Mouse (Mus musculus) bone marrow macrophage, adult 2 months (primary cell): ENCODE measurements at regions not wholly inside any gene's neighbourhood (a gene's known extent, or its start where the extent isn't known, plus 50 kb on each side); places are given as distances from the start of the nearest gene placed in this dataset.

Experiments
- H3K27ac ChIP-seq: 2 replicates; pipeline ENCODE4 v1.5.1; 2012; ENCODE audit warnings: low read depth, low read length; ENCODE audit not compliant: insufficient read depth
- H3K4me1 ChIP-seq: 2 replicates; pipeline ENCODE4 v1.6.1; 2012; ENCODE audit warnings: low read length; ENCODE audit not compliant: control insufficient read depth, insufficient read depth
- H3K4me3 ChIP-seq: 2 replicates; pipeline ENCODE4 v1.5.1; 2012; ENCODE audit warnings: mild to moderate bottlenecking, low read length, moderate library complexity; ENCODE audit not compliant: insufficient read depth
- CTCF ChIP-seq: IDR thresholded peaks from 2 replicates; pipeline ENCODE4 v1.5.1; 2012; ENCODE audit warnings: low read depth, mild to moderate bottlenecking, low read length, moderate library complexity
- POLR2A ChIP-seq: IDR thresholded peaks from 2 replicates; pipeline ENCODE4 v1.6.1; 2012; ENCODE audit warnings: mild to moderate bottlenecking, low read depth, low read length, borderline replicate concordance

DNA sequence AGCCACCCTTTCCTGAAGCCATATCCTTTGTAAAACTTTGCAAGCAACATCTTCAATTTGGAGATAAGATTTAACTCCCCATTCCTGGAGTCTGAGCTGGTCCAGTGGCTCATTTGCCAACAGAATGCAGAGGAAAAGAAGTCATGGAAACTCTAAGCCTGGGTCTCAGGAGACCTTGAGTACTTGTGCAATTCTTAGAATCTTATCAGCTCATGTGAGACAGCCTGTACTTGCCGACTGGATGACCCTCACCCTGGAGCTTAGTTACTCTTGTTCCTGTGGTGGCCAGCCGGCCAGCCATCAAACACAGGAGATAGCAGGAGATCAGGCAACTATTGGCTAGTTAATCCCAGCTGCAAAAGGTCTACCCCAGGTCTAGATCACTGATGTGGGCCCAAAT is 196.3 kb downstream of the Slc30a10 start:
- Histone ChIP-seq H3K4me1 (no peaks in the 10 kb centered on the region), H3K27ac (no peak overlapping the region), H3K4me3 (no peak overlapping the region)
- TF ChIP-seq CTCF = no peak
- no peak for TF ChIP-seq POLR2A

DNA sequence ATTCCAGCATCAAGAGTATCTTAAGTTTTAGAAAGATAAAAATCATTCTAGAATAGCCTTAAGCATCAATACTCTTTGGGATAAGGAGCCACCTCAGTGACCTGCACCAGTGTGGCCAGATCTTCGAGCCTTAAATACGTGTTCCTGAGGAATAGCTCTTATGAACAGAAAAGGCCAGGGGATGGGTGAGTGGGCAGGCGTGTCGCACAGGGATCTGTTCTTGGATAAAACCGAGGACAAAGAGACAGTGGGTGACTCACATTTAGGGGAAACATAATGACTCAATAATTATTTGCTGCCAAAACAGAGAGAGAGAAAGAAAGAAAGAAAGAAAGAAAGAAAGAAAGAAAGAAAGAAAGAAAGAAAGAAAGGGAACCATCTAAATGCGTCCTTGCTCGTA is 200.4 kb downstream of the Slc30a10 start:
- no peak overlapping the region for H3K4me3 ChIP-seq
- TF ChIP-seq POLR2A (no peak), CTCF (no peak)
- no peak overlapping the region for H3K27ac ChIP-seq
- H3K4me1 ChIP-seq = no peaks in the 10 kb centered on the region

DNA sequence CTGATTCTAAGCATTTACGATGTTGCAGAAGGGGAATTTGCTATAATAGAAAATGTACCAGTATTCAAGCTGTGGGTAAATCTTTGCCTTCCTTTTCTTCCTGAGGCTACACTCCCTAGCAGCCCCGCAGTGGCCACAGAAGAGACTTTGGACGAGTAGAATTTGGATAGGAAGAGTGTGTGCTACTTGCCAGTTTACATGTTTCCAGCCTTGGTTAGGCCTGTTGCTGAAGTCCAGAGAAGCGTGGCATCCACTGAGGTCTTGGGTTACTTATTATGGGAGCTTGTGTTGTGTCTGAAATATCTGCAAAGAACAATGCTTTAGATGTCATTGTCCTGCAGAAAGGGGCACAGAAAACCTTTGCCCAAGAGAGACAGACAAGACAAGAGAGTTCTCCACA is 200.8 kb downstream of the Slc30a10 start:
- H3K27ac ChIP-seq = no peak overlapping the region
- TF ChIP-seq CTCF (no peak), POLR2A (no peak)
- no peaks in the 10 kb centered on the region for H3K4me1 ChIP-seq
- H3K4me3 ChIP-seq = no peak overlapping the region

DNA sequence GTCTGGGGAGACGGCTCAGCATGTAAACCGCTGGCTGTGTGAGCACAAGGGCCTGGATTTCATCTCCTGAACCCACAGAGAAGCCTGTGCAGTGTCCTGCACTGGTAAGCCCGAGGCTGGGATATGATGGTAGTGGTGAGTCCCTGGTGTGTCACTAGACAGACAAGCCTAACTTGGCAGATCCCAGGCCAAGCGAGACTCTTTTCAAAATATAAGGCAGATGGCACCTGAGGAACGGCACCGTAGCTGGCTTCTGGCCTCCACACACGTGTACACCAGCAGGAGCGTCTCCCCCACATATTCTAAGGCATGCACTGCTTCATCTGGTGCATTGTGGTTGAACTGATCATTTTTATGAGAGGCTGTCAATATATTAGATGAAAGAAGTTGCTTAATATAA is 202.6 kb downstream of the Slc30a10 start:
- H3K4me3 ChIP-seq = no peak overlapping the region
- TF ChIP-seq CTCF = no peak
- no peak for TF ChIP-seq POLR2A
- H3K4me1 ChIP-seq = no peaks in the 10 kb centered on the region
- H3K27ac ChIP-seq = no peak overlapping the region

DNA sequence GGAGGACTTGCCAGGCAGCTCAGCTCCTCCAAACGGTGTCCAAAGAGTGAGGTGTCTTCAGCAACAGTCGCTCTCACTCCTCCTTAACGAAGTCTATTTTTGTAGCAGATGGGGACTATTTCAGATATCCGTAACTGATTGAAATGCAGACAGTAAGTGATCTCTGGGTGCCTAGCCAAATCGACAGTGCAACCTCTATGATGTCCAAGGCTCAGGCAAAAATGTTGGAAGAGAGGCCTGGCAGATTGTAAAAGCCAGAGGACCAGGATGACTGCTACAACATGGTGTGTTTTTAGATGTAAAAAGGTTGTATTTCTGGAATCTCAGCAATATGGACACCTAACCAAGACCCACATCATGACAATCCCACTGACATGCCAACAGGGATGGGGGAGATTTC is 204.8 kb downstream of the Slc30a10 start:
- no peak overlapping the region for H3K4me3 ChIP-seq
- H3K4me1 ChIP-seq = no peaks in the 10 kb centered on the region
- no peak overlapping the region for H3K27ac ChIP-seq
- TF ChIP-seq POLR2A (no peak), CTCF (no peak)

DNA sequence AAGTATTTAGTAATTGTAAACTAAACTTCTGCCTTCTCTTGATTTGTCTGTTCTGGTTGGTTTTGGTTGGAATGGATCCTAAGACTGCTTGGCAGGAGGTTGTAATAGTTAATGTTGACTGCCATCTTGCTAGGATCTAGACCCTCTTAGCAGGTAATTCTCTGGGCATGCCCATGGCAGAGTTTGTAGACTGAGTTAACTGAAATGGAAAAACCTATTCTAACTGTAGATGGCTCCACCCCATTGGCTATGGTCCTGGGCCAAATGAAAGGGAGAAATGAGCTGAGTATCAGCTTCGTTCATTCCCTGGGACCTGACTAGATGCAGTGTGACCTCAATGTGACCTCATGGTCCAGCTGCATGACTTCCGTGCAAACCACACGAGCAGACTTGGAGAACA is 207.7 kb downstream of the Slc30a10 start:
- H3K4me3 ChIP-seq = no peak overlapping the region
- TF ChIP-seq POLR2A (no peak), CTCF (no peak)
- no peak overlapping the region for H3K27ac ChIP-seq
- H3K4me1 ChIP-seq = no peaks in the 10 kb centered on the region

DNA sequence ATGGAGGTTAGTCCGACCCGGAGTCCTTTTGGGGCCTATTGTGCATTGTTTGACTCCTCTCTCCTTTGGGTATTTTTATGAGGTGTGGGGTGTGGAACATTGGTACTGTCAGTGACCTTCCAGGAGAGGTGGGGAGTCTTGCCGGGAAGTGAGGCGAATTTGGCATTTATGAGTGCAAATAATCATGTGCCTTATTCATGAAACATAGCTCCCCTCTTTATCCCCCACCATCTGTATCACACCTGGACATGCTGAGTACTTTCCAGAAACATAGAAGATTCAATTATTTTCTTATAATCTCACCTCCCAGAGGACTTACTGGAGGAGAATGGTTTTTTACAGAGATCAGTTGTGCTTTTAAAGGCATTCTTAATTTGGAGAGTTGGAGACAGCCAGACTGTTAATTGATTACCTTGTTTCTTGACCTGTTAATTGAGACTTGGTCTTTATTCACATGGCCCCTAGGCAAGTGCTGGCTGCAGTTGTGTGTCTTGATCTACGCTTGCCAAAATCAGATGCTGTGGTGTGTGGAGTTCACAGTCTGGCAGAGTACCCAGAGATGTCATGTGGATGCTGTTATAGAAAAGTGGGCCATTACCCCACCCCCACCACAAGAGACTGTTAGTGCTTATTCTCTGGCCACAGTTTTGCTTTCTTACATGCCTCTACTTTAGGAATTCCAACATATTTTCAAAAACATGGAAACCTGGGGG is 215.5 kb downstream of the Slc30a10 start:
- TF ChIP-seq CTCF (no peak), POLR2A (no peak)
- Histone ChIP-seq H3K4me1 (no peaks in the 10 kb centered on the region), H3K27ac (no peak overlapping the region), H3K4me3 (no peak overlapping the region)

DNA sequence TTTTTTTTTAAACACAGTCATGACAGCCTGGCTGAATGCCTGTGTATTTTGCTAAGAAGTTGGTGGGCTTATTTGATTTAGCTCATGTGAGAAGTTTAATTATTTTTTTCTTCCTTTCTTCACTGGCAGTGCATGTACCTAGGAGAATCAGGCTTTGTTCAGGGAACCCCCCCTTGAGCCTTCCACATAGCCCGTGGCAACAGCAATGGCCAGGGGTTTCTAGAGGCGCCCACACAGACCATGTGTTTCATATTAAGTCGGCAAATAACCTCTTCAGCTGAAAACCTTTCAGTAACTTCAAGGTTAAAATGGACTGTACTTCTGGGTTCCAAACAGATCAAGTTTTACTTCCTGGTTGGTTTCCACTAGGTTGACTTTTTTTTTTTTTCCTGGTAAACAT is 218.3 kb downstream of the Slc30a10 start:
- Histone ChIP-seq H3K4me3 (no peak overlapping the region), H3K27ac (no peak overlapping the region), H3K4me1 (no peaks in the 10 kb centered on the region)
- TF ChIP-seq CTCF (no peak), POLR2A (no peak)

DNA sequence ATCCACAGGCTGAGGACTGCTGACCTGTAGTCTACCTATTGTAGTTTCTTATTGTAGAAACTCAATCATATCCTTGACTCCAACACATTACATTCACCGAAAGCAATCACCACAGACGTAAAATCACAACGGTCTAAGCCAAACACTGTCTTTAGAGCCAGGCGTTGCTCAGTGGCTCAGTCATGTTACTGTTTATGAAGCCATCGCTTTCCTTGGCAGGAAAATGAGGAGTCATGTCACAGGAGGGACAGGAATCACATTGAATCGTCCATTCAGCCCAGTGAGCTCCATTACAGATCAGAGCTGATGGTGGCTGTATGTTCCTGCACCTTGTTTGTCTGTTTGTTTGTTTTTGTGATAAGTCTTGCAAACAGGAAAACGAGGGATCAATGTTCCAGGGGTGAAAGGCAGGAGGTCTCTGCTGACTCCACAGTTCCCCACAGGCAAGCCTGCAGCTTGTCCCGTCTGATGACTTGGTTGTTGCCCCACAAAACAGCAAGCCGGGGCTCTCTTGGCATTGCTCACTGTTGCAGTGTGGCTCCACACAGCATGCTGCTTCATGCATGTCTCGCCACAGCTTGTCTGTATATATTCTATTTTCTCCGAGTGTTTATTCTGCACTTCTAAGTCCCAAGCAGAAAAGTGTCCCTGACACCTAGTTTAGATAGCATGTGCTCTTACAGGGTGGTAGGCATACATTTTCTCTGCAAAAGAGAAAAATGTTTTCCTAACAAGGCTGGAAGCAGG is 221.2 kb downstream of the Slc30a10 start:
- Histone ChIP-seq H3K27ac (no peak overlapping the region), H3K4me1 (no peaks in the 10 kb centered on the region), H3K4me3 (no peak overlapping the region)
- TF ChIP-seq CTCF (no peak), POLR2A (no peak)

DNA sequence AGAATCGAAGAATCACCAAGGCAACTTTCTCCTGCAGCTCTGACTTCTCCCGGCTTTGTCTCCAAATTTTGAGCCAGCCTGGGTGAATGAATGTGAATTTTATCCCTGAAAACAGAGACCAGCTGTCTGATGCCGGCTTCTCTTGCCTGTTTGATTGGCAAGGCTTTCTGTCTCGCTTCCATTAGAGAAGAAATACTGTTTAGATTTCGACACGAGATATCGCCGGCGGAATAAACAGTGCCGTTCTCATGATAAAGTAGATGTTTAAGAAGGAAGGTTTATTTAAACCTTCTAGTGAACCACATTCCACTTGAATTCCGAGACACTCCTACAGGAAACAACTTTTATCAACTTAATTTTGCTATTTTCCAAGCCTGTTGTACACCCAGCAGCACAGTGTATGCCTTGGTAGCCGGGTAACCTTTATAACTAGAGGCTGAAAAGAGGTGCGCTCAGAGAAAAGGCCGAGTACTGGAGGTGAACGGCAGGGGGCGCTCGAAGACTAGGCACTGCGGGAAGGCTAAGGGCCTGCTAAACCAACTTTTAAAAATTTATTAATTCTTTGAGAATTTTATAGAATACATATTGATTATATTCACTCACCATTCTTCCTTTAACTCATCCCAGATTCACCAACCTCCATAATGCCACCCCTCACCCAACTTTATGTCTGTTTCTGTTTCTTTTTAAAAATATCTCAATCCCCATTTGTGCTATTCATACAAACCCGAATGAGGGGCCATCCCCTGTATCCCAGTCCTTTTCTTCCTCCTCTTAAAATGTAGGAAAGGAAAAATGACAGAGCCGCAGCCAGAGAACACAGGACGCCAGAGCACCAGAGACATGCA is 227.2 kb downstream of the Slc30a10 start:
- H3K4me1 ChIP-seq = no peaks in the 10 kb centered on the region
- no peak overlapping the region for H3K4me3 ChIP-seq
- no peak overlapping the region for H3K27ac ChIP-seq
- TF ChIP-seq POLR2A (no peak), CTCF (peak; percentile 63)
